8 mouse cellular contexts compared by ENCODE assay signal in the genomic region with DNA sequence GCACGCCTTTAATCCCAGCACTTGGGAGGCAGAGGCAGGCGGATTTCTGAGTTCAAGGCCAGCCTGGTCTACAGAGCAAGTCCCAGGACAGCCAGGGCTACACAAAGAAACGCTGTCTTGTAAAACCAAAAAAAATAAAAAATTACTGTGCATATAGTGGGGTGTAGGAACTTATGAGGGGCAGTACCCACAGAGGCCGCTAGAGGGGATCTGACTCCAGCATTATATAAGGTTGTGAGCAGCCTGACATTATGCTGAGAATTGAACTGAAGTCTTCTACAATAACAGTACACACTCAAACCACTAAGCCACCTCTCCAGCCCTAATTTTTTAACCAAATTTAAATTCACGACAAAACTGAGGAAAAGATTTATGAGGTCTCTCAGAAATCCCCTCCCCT. TPM values are rescaled to one million over a fixed set of nuclear protein-coding genes. Genes with fewer than 3 reads are reported as not detected.
DNase-seq lines count a peak whose midpoint lies in the region; ATAC-seq and TF ChIP-seq lines count a peak whose summit lies in the region.

No protein-coding gene starts in this region.

- no peaks in the 10 kb centered on the region for H3K27me3 ChIP-seq in MEL (ENCODE audit: control insufficient read depth in 1 of 2, insufficient read depth in 2 of 2, low read length in 2 of 2)
- H3K27me3 ChIP-seq in forebrain, embryonic 12.5 days: no peaks in the 10 kb centered on the region
- H3K27me3 ChIP-seq in neural tube, embryonic 14.5 days (ENCODE audit: control insufficient read depth, insufficient read depth, low read length): no peaks in the 10 kb centered on the region

- H3K27ac ChIP-seq in MEL (ENCODE audit: control insufficient read depth, low read depth, low read length): peak overlapping the region; percentile 65
- H3K27ac ChIP-seq in forebrain, embryonic 12.5 days: no peak overlapping the region
- H3K27ac ChIP-seq in neural tube, embryonic 14.5 days (ENCODE audit: low read depth, low read length): no peak overlapping the region

- no peak overlapping the region for H3K4me2 ChIP-seq in forebrain, embryonic 12.5 days
- H3K4me2 ChIP-seq in neural tube, embryonic 14.5 days (ENCODE audit: low read depth, low read length): no peak overlapping the region

- no peak for TF ChIP-seq POLR2A in MEL (IDR thresholded peaks at IDR 0.05; ENCODE audit: control insufficient read depth in 1 of 2, insufficient read depth in 1 of 2, low read depth in 1 of 2, low read length in 2 of 2, poor library complexity in 1 of 2)

- peaks cover 9 to 12% of the 10 kb centered on the region in 2 experiments for H3K4me1 ChIP-seq in MEL (ENCODE audit: control insufficient read depth in 1 of 2, insufficient read depth in 2 of 2, low read length in 2 of 2)
- no peaks in the 10 kb centered on the region for H3K4me1 ChIP-seq in forebrain, embryonic 12.5 days
- H3K4me1 ChIP-seq in neural tube, embryonic 14.5 days (ENCODE audit: control insufficient read depth, insufficient read depth, low read length): no peaks in the 10 kb centered on the region

- 52% methylated on average over 5 of the region's 5 CpGs for WGBS in forebrain, embryonic 12.5 days
- WGBS in neural tube, embryonic 14.5 days: 56% methylated on average over 5 of the region's 5 CpGs

- ATAC-seq in forebrain, embryonic 12.5 days (ENCODE audit: low FRiP score): peak; percentile 88
- peak; percentile 95 for ATAC-seq in neural tube, embryonic 14.5 days (ENCODE audit: low read depth)

- H3K9ac ChIP-seq in MEL (ENCODE audit: control insufficient read depth, low read depth, low read length, poor library complexity, severe bottlenecking): no peak overlapping the region
- H3K9ac ChIP-seq in forebrain, embryonic 12.5 days: no peak overlapping the region
- no peak overlapping the region for H3K9ac ChIP-seq in neural tube, embryonic 14.5 days (replicated peaks; ENCODE audit: low read depth, low read length)

- H3K79me2 ChIP-seq in MEL (ENCODE audit: control insufficient read depth, insufficient read depth, low read length, poor library complexity): no peaks in the 10 kb centered on the region

- H3K4me3 ChIP-seq in MEL (ENCODE audit: control insufficient read depth in 1 of 2, insufficient read depth in 1 of 2, low read depth in 2 of 2, low read length in 2 of 2): no peak overlapping the region
- no peak overlapping the region for H3K4me3 ChIP-seq in forebrain, embryonic 12.5 days (replicated peaks)
- no peak overlapping the region for H3K4me3 ChIP-seq in neural tube, embryonic 14.5 days (ENCODE audit: low read depth, low read length)

- peak; percentile 87 for TF ChIP-seq RAD21 in MEL (IDR thresholded peaks at IDR 0.05; ENCODE audit: low read depth, low read length)

- H3K9me3 ChIP-seq in MEL (replicated peaks; ENCODE audit: insufficient read depth, low read length): no peaks in the 10 kb centered on the region
- no peaks in the 10 kb centered on the region for H3K9me3 ChIP-seq in forebrain, embryonic 12.5 days
- H3K9me3 ChIP-seq in neural tube, embryonic 14.5 days (ENCODE audit: control insufficient read depth, low read length): no peaks in the 10 kb centered on the region

- peak; percentile 86 for DNase-seq in MEL (ENCODE audit: low read depth, low spot score)
- DNase-seq in c-Kit-positive CD71-positive TER-119-negative erythroid progenitor cells, embryonic 14.5 days (ENCODE audit: low read depth): peak; percentile 62
- DNase-seq in heart, postnatal 36 days: peak; percentile 62 to 78
- DNase-seq in layer of hippocampus, adult 18-20 months (ENCODE audit: low spot score in 2 of 2): peak; percentile 11 to 78
- peak; percentile 41 to 46 for DNase-seq in lung, adult 18-20 months
- DNase-seq in thymus, postnatal 25 days: peak; percentile 59

- intact Hi-C loops in heart, postnatal 36 days (cut with DNase I): loop anchor here (1.0 to 10.0 kb wide), 3 partner anchors 106 to 590 kb away; no protein-coding TSS in a partner anchor

- peak; percentile 71 to 76 (median 76) for TF ChIP-seq CTCF in MEL (IDR thresholded peaks at IDR 0.05 in 2 of 3, conservative IDR thresholded peaks at IDR 0.05 in 1 of 3; ENCODE audit: control insufficient read depth in 1 of 3, insufficient read depth in 1 of 3, low read depth in 2 of 3, low read length in 3 of 3, poor library complexity in 1 of 3, severe bottlenecking in 1 of 3)

- peaks cover 11 to 24% of the 10 kb centered on the region in 2 experiments for H3K36me3 ChIP-seq in MEL (ENCODE audit: control insufficient read depth in 1 of 2, insufficient read depth in 2 of 2, low read length in 2 of 2)
- peaks cover 37% of the 10 kb centered on the region for H3K36me3 ChIP-seq in forebrain, embryonic 12.5 days (replicated peaks)
- peaks cover 35% of the 10 kb centered on the region for H3K36me3 ChIP-seq in neural tube, embryonic 14.5 days (ENCODE audit: control insufficient read depth, insufficient read depth, low read length)

- TF ChIP-seq EP300 in MEL (IDR thresholded peaks at IDR 0.05; ENCODE audit: low read depth in 1 of 2, low read length in 2 of 2): no peak

TF ChIP-seq in MEL, 35 proteins besides CTCF, POLR2A, EP300 and RAD21:
- TF ChIP-seq JUND (IDR thresholded peaks at IDR 0.05; ENCODE audit: low read depth, low read length) (0 out of 2 replicates have a peak, but pooled peaks have one; percentile 12), MXI1 (IDR thresholded peaks at IDR 0.05; ENCODE audit: low read depth, low read length) (0 out of 2 replicates have a peak, but pooled peaks have one; percentile 26), ZKSCAN1 (IDR thresholded peaks at IDR 0.05; ENCODE audit: low read depth, low read length) (no peak), UBTF (IDR thresholded peaks at IDR 0.05; ENCODE audit: borderline replicate concordance, insufficient read depth, low read depth, low read length) (no peak), SMC3 (IDR thresholded peaks at IDR 0.05; ENCODE audit: low read depth, low read length) (peak; percentile 84), GATA1 (IDR thresholded peaks at IDR 0.05; ENCODE audit: low read depth, low read length) (no peak), NELFE (IDR thresholded peaks at IDR 0.05; ENCODE audit: low read depth, low read length) (no peak), ZNF384 (IDR thresholded peaks at IDR 0.05; ENCODE audit: low read depth, low read length) (peak; percentile 68), TCF12 (IDR thresholded peaks at IDR 0.05; ENCODE audit: low read depth, low read length) (no peak), HCFC1 (IDR thresholded peaks at IDR 0.05; ENCODE audit: low read depth, low read length) (no peak), ELF1 (IDR thresholded peaks at IDR 0.05; ENCODE audit: low read depth, low read length) (0 out of 2 replicates have a peak, but pooled peaks have one; percentile 7), ZC3H11A (IDR thresholded peaks at IDR 0.05; ENCODE audit: low read depth, low read length) (peak; percentile 78), POLR2AphosphoS5 (IDR thresholded peaks at IDR 0.05; ENCODE audit: borderline replicate concordance, low read depth, low read length) (no peak), SIN3A (IDR thresholded peaks at IDR 0.05; ENCODE audit: low read length) (0 out of 2 replicates have a peak, but pooled peaks have one; percentile 18), MAX (IDR thresholded peaks at IDR 0.05; ENCODE audit: low read length) (no peak)

RNA-seq across cellular contexts. Expression of gene Wdr75, which starts 30.2 kb away (rescaled TPM):
- total RNA-seq in MEL (2012; rRNA removed): 171 and 195 TPM in 2 replicates
- polyA plus RNA-seq in MEL (2012; ENCODE audit: insufficient read depth in 1 of 2, insufficient read length in 2 of 2, low read depth in 1 of 2, low replicate concordance in 2 of 2, missing spikeins in 1 of 2): 100 to 1,000 TPM; 193 to 279 TPM
- 64.9 and 74.4 TPM in 2 replicates for polyA plus RNA-seq in forebrain, embryonic 12.5 days (2016; fragmentation: Nextera tagmentation; extraction: Ambion mirVana)
- total RNA-seq in heart, postnatal 36 days (2021): 10 to 100 TPM; 16.7 to 22.5 TPM
- total RNA-seq in layer of hippocampus, adult 18-20 months (2021): 10 to 100 TPM; 29.7 to 38.2 TPM
- 56.1 and 63.2 TPM in 2 replicates for polyA plus RNA-seq in neural tube, embryonic 14.5 days (2014; fragmentation: Nextera tagmentation; extraction: Ambion mirVana)
